Mouse (Mus musculus) embryonic fibroblast, embryonic 13.5 days (primary cell): ENCODE results near the gene 1700086D15Rik.

Experiments used
- CTCF ChIP-seq: IDR thresholded peaks from 2 replicates; pipeline ENCODE4 v1.5.1; 2011; ENCODE audit warnings: mild to moderate bottlenecking, control low read depth, low read length, moderate library complexity, borderline replicate concordance; ENCODE audit not compliant: insufficient read depth
- POLR2A ChIP-seq: IDR thresholded peaks from 2 replicates; pipeline ENCODE4 v1.6.1; 2011; ENCODE audit warnings: low read depth, mild to moderate bottlenecking, control low read depth, low read length, moderate library complexity

GRCm38 (mm10) chr11:65209441-65209840 lies 49.8 kb upstream of the 1700086D15Rik start:
- no peak for TF ChIP-seq POLR2A
- TF ChIP-seq CTCF = no peak
